Mouse (Mus musculus): ENCODE measurements around the gene Apoc2. TPM values are rescaled to one million over a fixed set of nuclear protein-coding genes. Genes with fewer than 3 reads are reported as not detected.
A peak's percentile ranks its signal among the peaks of the same experiment; 100 is the strongest.

The Apoc2 gene
- polyA plus RNA-seq, 1 experiment from 2014 or later: 0.57 TPM

DNA sequence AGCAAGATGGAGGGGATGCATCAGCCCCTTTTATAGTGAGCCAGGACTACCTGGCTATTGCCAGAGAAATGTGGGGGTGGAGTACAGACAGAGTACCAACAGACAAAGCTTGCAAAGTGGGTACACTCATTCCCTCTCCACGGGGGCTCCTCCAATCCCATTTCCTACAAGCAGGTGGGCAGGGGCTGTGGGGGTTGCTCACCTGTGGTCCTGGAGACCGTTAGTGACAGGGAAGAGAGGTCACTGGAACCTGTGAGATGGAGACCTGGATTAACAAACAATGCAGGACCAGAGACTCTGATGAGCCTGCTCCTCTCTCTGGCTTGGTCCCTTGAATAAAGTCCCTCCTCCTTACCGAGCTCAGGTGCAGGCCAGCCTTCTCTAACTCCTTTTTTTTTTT lies 50.0 kb downstream of the Apoc2 start:
- H3K4me2 ChIP-seq (ENCODE audit: low read length): peak overlapping the region; percentile 96
- WGBS: 68% methylated on average over 3 of the region's 3 CpGs
- no peak overlapping the region for H3K27ac ChIP-seq (replicated peaks in 1 of 2; ENCODE audit: control insufficient read depth in 1 of 2, insufficient read depth in 1 of 2, low read depth in 2 of 2, low read length in 2 of 2)
- H3K27me3 ChIP-seq (ENCODE audit: control insufficient read depth, insufficient read depth, low read length): no peaks in the 10 kb centered on the region
- peak overlapping the region; percentile 83 to 88; a peak in 2 of 4 replicates for H3K4me3 ChIP-seq (ENCODE audit: control insufficient read depth in 1 of 2, insufficient read depth in 1 of 2, low read depth in 1 of 2, low read length in 2 of 2)
- H3K9ac ChIP-seq (ENCODE audit: low read length): no peak overlapping the region
- H3K9me3 ChIP-seq (ENCODE audit: control insufficient read depth, low read length): no peaks in the 10 kb centered on the region
- peaks cover 10% of the 10 kb centered on the region; the same call in 1 of the 2 replicates for H3K36me3 ChIP-seq (ENCODE audit: control insufficient read depth, insufficient read depth, low read length)
- no peak for ATAC-seq (ENCODE audit: insufficient number of reproducible peaks, insufficient read depth, low FRiP score, low read depth)
- H3K4me1 ChIP-seq (ENCODE audit: control insufficient read depth in 2 of 2, insufficient read depth in 2 of 2, low read length in 2 of 2): peaks cover 0 to 2% of the 10 kb centered on the region in 2 experiments; a peak in 1 of 4 replicates

DNA sequence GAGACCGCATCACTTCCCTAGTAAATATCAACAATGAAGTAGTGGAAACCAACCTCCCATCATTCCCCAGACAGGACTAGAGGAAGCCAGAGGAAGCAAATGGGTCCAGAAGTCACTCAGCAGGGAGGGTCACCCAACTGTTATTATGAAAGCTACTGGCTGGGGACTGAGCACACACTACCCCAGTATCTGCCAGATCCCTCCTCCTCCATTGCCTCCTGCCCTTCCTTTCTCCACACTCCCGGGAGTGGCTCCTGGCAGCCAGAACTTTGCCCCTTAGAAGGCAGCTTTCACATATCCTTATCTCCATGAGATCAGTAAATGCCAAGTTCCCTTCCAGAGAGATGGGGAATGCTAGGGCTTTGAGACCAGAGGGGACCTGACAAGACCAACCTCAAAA lies 54.3 kb downstream of the Apoc2 start:
- Histone ChIP-seq H3K4me3 (ENCODE audit: control insufficient read depth in 1 of 2, insufficient read depth in 1 of 2, low read depth in 1 of 2, low read length in 2 of 2) (no peak overlapping the region), H3K27ac (replicated peaks in 1 of 2; ENCODE audit: control insufficient read depth in 1 of 2, insufficient read depth in 1 of 2, low read depth in 2 of 2, low read length in 2 of 2) (no peak overlapping the region), H3K27me3 (ENCODE audit: control insufficient read depth, insufficient read depth, low read length) (peaks cover 8% of the 10 kb centered on the region; the same call in 1 of the 2 replicates), H3K9ac (ENCODE audit: low read length) (no peak overlapping the region), H3K4me2 (ENCODE audit: low read length) (no peak overlapping the region), H3K9me3 (ENCODE audit: control insufficient read depth, low read length) (no peaks in the 10 kb centered on the region), H3K4me1 (ENCODE audit: control insufficient read depth in 2 of 2, insufficient read depth in 2 of 2, low read length in 2 of 2) (peaks cover 4 to 6% of the 10 kb centered on the region in 2 experiments; a peak in 3 of 4 replicates), H3K36me3 (ENCODE audit: control insufficient read depth, insufficient read depth, low read length) (no peaks in the 10 kb centered on the region)
- no peak for ATAC-seq (ENCODE audit: insufficient number of reproducible peaks, insufficient read depth, low FRiP score, low read depth)
- 58% methylated on average over 2 of the region's 2 CpGs for WGBS

DNA sequence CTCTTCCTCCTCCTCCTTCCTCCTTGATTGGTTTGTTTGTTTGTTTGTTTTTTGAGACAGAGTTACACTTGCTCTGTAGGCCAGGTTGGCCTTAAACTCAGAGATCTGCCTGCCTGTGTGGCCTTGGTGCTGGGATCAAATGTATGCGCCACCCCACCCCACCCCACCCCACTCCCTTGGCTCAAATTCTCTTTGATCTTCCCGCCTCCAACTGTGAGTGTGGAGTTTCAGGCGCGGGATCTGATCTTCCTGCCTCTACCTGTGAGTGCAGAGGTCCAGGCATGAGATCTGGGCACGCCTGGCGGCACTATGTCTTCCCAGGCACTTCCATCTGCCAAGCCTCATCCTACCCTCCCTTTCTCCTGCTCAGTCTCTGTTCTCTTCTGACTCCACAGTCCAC lies 55.5 kb downstream of the Apoc2 start:
- Histone ChIP-seq H3K9ac (ENCODE audit: low read length) (no peak overlapping the region), H3K9me3 (ENCODE audit: control insufficient read depth, low read length) (no peaks in the 10 kb centered on the region), H3K27me3 (ENCODE audit: control insufficient read depth, insufficient read depth, low read length) (peaks cover 8% of the 10 kb centered on the region; the same call in 1 of the 2 replicates), H3K4me1 (ENCODE audit: control insufficient read depth in 2 of 2, insufficient read depth in 2 of 2, low read length in 2 of 2) (peaks cover 4% of the 10 kb centered on the region in 2 experiments; a peak in 3 of 4 replicates), H3K36me3 (ENCODE audit: control insufficient read depth, insufficient read depth, low read length) (no peaks in the 10 kb centered on the region), H3K4me3 (ENCODE audit: control insufficient read depth in 1 of 2, insufficient read depth in 1 of 2, low read depth in 1 of 2, low read length in 2 of 2) (no peak overlapping the region), H3K4me2 (ENCODE audit: low read length) (no peak overlapping the region), H3K27ac (replicated peaks in 1 of 2; ENCODE audit: control insufficient read depth in 1 of 2, insufficient read depth in 1 of 2, low read depth in 2 of 2, low read length in 2 of 2) (no peak overlapping the region)
- WGBS: 45% methylated on average over 6 of the region's 6 CpGs
- ATAC-seq (ENCODE audit: insufficient number of reproducible peaks, insufficient read depth, low FRiP score, low read depth): no peak

Other genes starting within 250 kb of the Apoc2 start
- 9.3 and 10.5 TPM in 2 replicates for gene Mark4, start 219.1 kb downstream of the Apoc2 start, polyA plus RNA-seq (2014; fragmentation: Nextera tagmentation; extraction: Ambion mirVana)
- 1.3 and 1.8 TPM in 2 replicates for gene Exoc3l2, start 214.6 kb downstream of the Apoc2 start, polyA plus RNA-seq (2014; fragmentation: Nextera tagmentation; extraction: Ambion mirVana)
- gene Bloc1s3, start 169.6 kb downstream of the Apoc2 start, polyA plus RNA-seq (2014; fragmentation: Nextera tagmentation; extraction: Ambion mirVana): 1.4 and 1.7 TPM in 2 replicates
- 87.3 and 92.9 TPM in 2 replicates for gene Trappc6a, start 169.5 kb downstream of the Apoc2 start, polyA plus RNA-seq (2014; fragmentation: Nextera tagmentation; extraction: Ambion mirVana)
- gene Nkpd1, start 160.1 kb downstream of the Apoc2 start, polyA plus RNA-seq (2014; fragmentation: Nextera tagmentation; extraction: Ambion mirVana): not detected in 2 replicates
- gene Ppp1r37, start 114.9 kb downstream of the Apoc2 start, polyA plus RNA-seq (2014; fragmentation: Nextera tagmentation; extraction: Ambion mirVana): 2.9 and 5.3 TPM in 2 replicates
- 0.13 and 0.38 TPM in 2 replicates for gene Zfp296, start 100.7 kb downstream of the Apoc2 start, polyA plus RNA-seq (2014; fragmentation: Nextera tagmentation; extraction: Ambion mirVana)
- gene Gemin7, start 100.3 kb downstream of the Apoc2 start, polyA plus RNA-seq (2014; fragmentation: Nextera tagmentation; extraction: Ambion mirVana): 140 and 144 TPM in 2 replicates
- gene Clasrp, start 73.5 kb downstream of the Apoc2 start, polyA plus RNA-seq (2014; fragmentation: Nextera tagmentation; extraction: Ambion mirVana): 26.6 and 29.2 TPM in 2 replicates
- 4.8 and 6.1 TPM in 2 replicates for gene Relb, start 48.5 kb downstream of the Apoc2 start, polyA plus RNA-seq (2014; fragmentation: Nextera tagmentation; extraction: Ambion mirVana)
- gene Clptm1, start 12.9 kb downstream of the Apoc2 start, polyA plus RNA-seq (2014; fragmentation: Nextera tagmentation; extraction: Ambion mirVana): 87.6 and 98.6 TPM in 2 replicates
- not detected in 2 replicates for gene Gm44805, start 3.5 kb upstream of the Apoc2 start, polyA plus RNA-seq (2014; fragmentation: Nextera tagmentation; extraction: Ambion mirVana)
- 0.31 TPM in 1 of 2 replicates, not detected in the other for gene Apoc4, start 3.5 kb upstream of the Apoc2 start, polyA plus RNA-seq (2014; fragmentation: Nextera tagmentation; extraction: Ambion mirVana)
- gene Apoc1, start 14.7 kb upstream of the Apoc2 start, polyA plus RNA-seq (2014; fragmentation: Nextera tagmentation; extraction: Ambion mirVana): 14.3 and 14.6 TPM in 2 replicates
- 644 and 695 TPM in 2 replicates for gene Apoe, start 21.2 kb upstream of the Apoc2 start, polyA plus RNA-seq (2014; fragmentation: Nextera tagmentation; extraction: Ambion mirVana)
- gene Tomm40, start 37.5 kb upstream of the Apoc2 start, polyA plus RNA-seq (2014; fragmentation: Nextera tagmentation; extraction: Ambion mirVana): 130 and 135 TPM in 2 replicates
- gene Nectin2, start 72.5 kb upstream of the Apoc2 start, polyA plus RNA-seq (2014; fragmentation: Nextera tagmentation; extraction: Ambion mirVana): 63.4 and 68.4 TPM in 2 replicates
- gene Bcam, start 93.1 kb upstream of the Apoc2 start, polyA plus RNA-seq (2014; fragmentation: Nextera tagmentation; extraction: Ambion mirVana): 293 and 321 TPM in 2 replicates
- 0.53 TPM in 1 of 2 replicates, not detected in the other for gene Cblc, start 118.9 kb upstream of the Apoc2 start, polyA plus RNA-seq (2014; fragmentation: Nextera tagmentation; extraction: Ambion mirVana)
- gene Bcl3, start 144.8 kb upstream of the Apoc2 start, polyA plus RNA-seq (2014; fragmentation: Nextera tagmentation; extraction: Ambion mirVana): 1.7 and 2.0 TPM in 2 replicates
- gene Gm19345, start 174.1 kb upstream of the Apoc2 start, polyA plus RNA-seq (2014; fragmentation: Nextera tagmentation; extraction: Ambion mirVana): not detected in 2 replicates
- gene Ceacam16, start 183.4 kb upstream of the Apoc2 start, polyA plus RNA-seq (2014; fragmentation: Nextera tagmentation; extraction: Ambion mirVana): not detected in 2 replicates
- gene Ceacam19, start 210.0 kb upstream of the Apoc2 start, polyA plus RNA-seq (2014; fragmentation: Nextera tagmentation; extraction: Ambion mirVana): not detected in 2 replicates
- gene Pvr, start 243.2 kb upstream of the Apoc2 start, polyA plus RNA-seq (2014; fragmentation: Nextera tagmentation; extraction: Ambion mirVana): 12.7 and 12.9 TPM in 2 replicates